Mouse (Mus musculus): Measurements from ENCODE around the gene Ghrhr. TPM values are rescaled to one million over a fixed set of nuclear protein-coding genes. Genes with fewer than 3 reads are reported as not detected.

Gene Ghrhr
- polyA plus RNA-seq, 2 experiments = 0.02 TPM; not detected in 1

- ATAC-seq (ENCODE audit: insufficient read depth) = no peak
- Histone ChIP-seq H3K4me3 (ENCODE audit: insufficient read depth in 1 of 2, low read depth in 2 of 2, low read length in 2 of 2) (no peak overlapping the region), H3K27ac (no peak overlapping the region), H3K9me3 (ENCODE audit: control insufficient read depth, low read length) (no peaks in the 10 kb centered on the region), H3K4me1 (replicated peaks; ENCODE audit: control insufficient read depth in 2 of 2, insufficient read depth in 2 of 2, low read length in 1 of 2) (no peaks in the 10 kb centered on the region), H3K4me2 (ENCODE audit: low read depth) (no peak overlapping the region), H3K9ac (replicated peaks) (no peak overlapping the region), H3K27me3 (ENCODE audit: control insufficient read depth, insufficient read depth, low read length) (no peaks in the 10 kb centered on the region), H3K36me3 (replicated peaks; ENCODE audit: control insufficient read depth, insufficient read depth, low read depth) (no peaks in the 10 kb centered on the region)
- TF ChIP-seq CTCF (IDR thresholded peaks at IDR 0.05; ENCODE audit: low read depth) (no peak), EP300 (IDR thresholded peaks at IDR 0.05; ENCODE audit: low read depth) (no peak)
- no peak for DNase-seq (ENCODE audit: low read depth in 3 of 3, low spot score in 3 of 3)
- 52% methylated on average over 8 of the region's 8 CpGs for WGBS (ENCODE audit: insufficient replicate concordance)
These were observed 59.4 kb downstream of the Ghrhr start for GRCm38 (mm10) chr6:55435266-55436159.

- Histone ChIP-seq H3K27ac (no peak overlapping the region), H3K9ac (replicated peaks) (no peak overlapping the region), H3K4me1 (replicated peaks; ENCODE audit: control insufficient read depth in 2 of 2, insufficient read depth in 2 of 2, low read length in 1 of 2) (no peaks in the 10 kb centered on the region), H3K36me3 (replicated peaks; ENCODE audit: control insufficient read depth, insufficient read depth, low read depth) (no peaks in the 10 kb centered on the region), H3K27me3 (ENCODE audit: control insufficient read depth, insufficient read depth, low read length) (no peaks in the 10 kb centered on the region), H3K4me2 (ENCODE audit: low read depth) (no peak overlapping the region), H3K9me3 (ENCODE audit: control insufficient read depth, low read length) (no peaks in the 10 kb centered on the region), H3K4me3 (ENCODE audit: insufficient read depth in 1 of 2, low read depth in 2 of 2, low read length in 2 of 2) (no peak overlapping the region)
- WGBS (ENCODE audit: insufficient replicate concordance) = 9% methylated on average over 3 of the region's 3 CpGs
- TF ChIP-seq CTCF (IDR thresholded peaks at IDR 0.05; ENCODE audit: low read depth) = no peak
- ATAC-seq (ENCODE audit: insufficient read depth) = no peak
- DNase-seq (ENCODE audit: low read depth in 3 of 3, low spot score in 3 of 3) = no peak
These were observed 61.8 kb downstream of the Ghrhr start for GRCm38 (mm10) chr6:55437919-55438318.

Other genes starting within 250 kb of the Ghrhr start
- 0.73 and 0.80 TPM in 2 replicates for gene Crhr2, start 243.3 kb upstream of the Ghrhr start, polyA plus RNA-seq (2012; rRNA removed)
- gene Crhr2, start 243.3 kb upstream of the Ghrhr start, polyA plus RNA-seq (2014; fragmentation: Nextera tagmentation; extraction: Ambion mirVana) = 0.30 and 0.57 TPM in 2 replicates
- gene Inmt, start 201.3 kb upstream of the Ghrhr start, polyA plus RNA-seq (2012; rRNA removed) = 0.04 and 0.13 TPM in 2 replicates
- gene Inmt, start 201.3 kb upstream of the Ghrhr start, polyA plus RNA-seq (2014; fragmentation: Nextera tagmentation; extraction: Ambion mirVana) = 0.09 and 0.18 TPM in 2 replicates
- 0.58 and 1.2 TPM in 2 replicates for gene Mindy4, start 172.9 kb upstream of the Ghrhr start, polyA plus RNA-seq (2012; rRNA removed)
- gene Mindy4, start 172.9 kb upstream of the Ghrhr start, polyA plus RNA-seq (2014; fragmentation: Nextera tagmentation; extraction: Ambion mirVana) = 0.59 and 0.99 TPM in 2 replicates
- gene Aqp1, start 39.9 kb upstream of the Ghrhr start, polyA plus RNA-seq (2012; rRNA removed) = 58.3 and 59.3 TPM in 2 replicates
- gene Aqp1, start 39.9 kb upstream of the Ghrhr start, polyA plus RNA-seq (2014; fragmentation: Nextera tagmentation; extraction: Ambion mirVana) = 13.2 and 15.1 TPM in 2 replicates
- 0.01 and 0.08 TPM in 2 replicates for gene Adcyap1r1, start 75.7 kb downstream of the Ghrhr start, polyA plus RNA-seq (2012; rRNA removed)
- not detected in 2 replicates for gene Adcyap1r1, start 75.7 kb downstream of the Ghrhr start, polyA plus RNA-seq (2014; fragmentation: Nextera tagmentation; extraction: Ambion mirVana)